Mouse (Mus musculus) CD4-positive, CD25-positive, alpha-beta regulatory T cell (primary cell): Measurements from ENCODE around the gene Srgap1. TPM values are rescaled to one million over a fixed set of nuclear protein-coding genes. Genes with fewer than 3 reads are reported as not detected.

Experiments
- polyA plus RNA-seq: library from polyadenylated mRNA; unstranded; fragments of 100-300 nt; shearing (Covaris generic); gene quantifications from one replicate; pipeline ENCODE4 v1.2.1, GENCODE M21; 2017

Gene Srgap1
- 0.29 TPM for polyA plus RNA-seq

DNA sequence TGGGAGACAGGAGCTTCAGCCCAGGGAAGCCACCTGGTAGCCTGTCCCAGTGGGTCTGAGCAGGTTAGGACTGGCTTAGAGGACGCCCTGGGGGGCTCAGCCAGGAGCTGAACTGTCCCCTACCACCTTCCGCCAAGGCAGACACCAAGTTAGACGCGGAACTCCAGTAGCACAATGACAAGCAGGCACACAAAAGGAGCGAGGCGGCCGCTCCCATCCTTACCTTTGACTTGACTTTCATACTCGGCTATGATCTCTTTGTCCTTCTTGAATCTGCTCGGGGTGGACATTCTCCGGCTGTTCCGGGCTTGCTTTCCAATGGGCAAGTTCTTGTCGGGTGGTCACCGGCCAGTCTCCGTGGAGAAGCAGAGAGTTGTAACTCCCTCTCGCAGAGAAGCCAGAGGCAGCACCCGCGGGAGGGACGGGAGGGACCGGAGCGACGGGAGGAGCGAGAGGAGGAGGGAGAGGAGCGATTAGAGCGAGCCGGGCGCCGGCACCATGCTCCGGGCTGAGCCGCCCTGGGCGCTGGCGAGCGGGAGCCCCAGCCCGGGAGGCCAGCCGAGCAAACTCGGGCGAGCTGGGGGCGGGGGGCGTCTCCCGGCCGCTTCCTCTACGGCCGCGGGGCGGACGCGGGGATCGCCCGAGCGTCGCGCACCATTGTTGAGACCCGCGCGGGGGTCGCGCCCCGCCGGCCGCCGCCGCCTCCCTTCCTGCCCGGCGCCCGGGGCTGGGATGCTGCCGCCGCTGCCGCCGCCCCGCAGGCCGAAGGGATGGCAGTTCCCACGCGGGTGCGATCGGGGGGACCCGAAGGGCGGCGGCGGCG, at the start of gene Srgap1:
Srgap1 (minus strand) TSS at position 412 of the 823 bp plus-strand sequence.

DNA sequence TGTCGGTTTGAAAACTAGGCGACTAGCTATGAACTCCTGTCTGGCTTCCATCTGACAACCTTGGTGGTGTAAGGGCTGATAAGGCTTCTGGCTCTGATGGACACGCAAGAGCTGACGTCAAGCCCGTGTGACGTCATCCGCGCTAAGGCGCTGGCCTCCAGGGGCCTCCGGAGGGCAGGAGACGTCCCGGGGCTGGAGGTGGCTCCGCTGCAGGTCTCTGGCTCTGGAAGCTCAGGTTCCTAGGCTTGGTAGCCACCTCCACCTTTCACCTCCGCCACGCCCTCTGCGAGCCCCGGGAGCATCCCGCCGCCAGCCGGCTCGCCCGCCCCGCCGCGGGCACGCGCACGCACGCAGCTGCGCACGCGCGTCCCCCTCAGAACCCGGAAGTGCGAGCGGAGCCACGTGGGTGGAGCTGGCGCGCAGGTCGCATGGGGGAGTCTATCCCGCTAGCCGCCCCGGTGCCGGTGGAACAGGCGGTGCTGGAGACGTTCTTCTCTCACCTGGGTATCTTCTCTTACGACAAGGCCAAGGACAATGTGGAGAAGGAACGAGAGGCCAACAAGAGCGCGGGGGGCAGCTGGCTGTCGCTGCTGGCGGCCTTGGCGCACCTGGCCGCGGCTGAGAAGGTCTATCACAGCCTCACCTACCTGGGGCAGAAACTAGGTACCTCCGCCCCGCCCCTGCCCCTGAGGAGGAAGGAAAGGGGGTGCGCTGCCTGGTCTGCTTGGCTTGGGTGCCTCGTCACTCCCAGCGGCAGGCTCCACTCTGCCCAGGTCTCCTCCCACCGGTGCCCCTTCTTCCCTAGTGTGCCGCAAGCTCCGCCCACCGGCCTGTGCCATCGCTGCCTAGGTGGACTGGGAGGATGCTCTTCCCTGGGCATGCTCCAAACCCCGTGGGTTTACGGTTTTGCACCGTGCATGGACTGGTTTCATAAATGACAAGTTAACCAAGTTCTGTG, 307.3 kb downstream of the Srgap1 start, which contains the start of gene BC048403:
BC048403 (plus strand) TSS at position 390 of the 958 bp plus-strand sequence.

Other genes starting within 250 kb of the Srgap1 start
- gene Rxylt1, start 50.1 kb upstream of the Srgap1 start, polyA plus RNA-seq, result 40.1 TPM